12 mouse cellular contexts compared by ENCODE assay signal in genomic region chr10:24706431-24707140, GRCm38 (mm10).
"Had no signal": no experiment of that assay in that cellular context is flagged by ENCODE, and none has a peak within 500 bp of the region (broad histone marks: within the 10 kb centered on the region; RNA-seq: fewer than 3 reads in every experiment).

No protein-coding gene starts in this region.

- H3K27me3 ChIP-seq: limb, embryonic 15.5 days had no signal

- ATAC-seq: hindbrain, postnatal 0 days; lung, postnatal 0 days; midbrain, embryonic 16.5 days had no signal

- H3K36me3 ChIP-seq: limb, embryonic 15.5 days; midbrain, embryonic 10.5 days had no signal

- H3K4me3 ChIP-seq: limb, embryonic 15.5 days; midbrain, embryonic 10.5 days had no signal

- DNase-seq: layer of hippocampus, adult 9-11 months; layer of hippocampus, postnatal 36 days; lung, adult 18-20 months; lung, postnatal 4 days; right cerebral cortex, postnatal 14 days; thymus, postnatal 4 days had no signal

- H3K9ac ChIP-seq: limb, embryonic 15.5 days; liver, embryonic 14.5 days had no signal

- H3K27ac ChIP-seq: hindbrain, postnatal 0 days; limb, embryonic 15.5 days; liver, embryonic 14.5 days; midbrain, embryonic 10.5 days had no signal
